Mouse (Mus musculus): ENCODE data around the gene Etv6. TPM values are rescaled to one million over a fixed set of nuclear protein-coding genes. Genes with fewer than 3 reads are reported as not detected.

The Etv6 gene
- total and polyA plus RNA-seq, 2 experiments: 4.1 to 8.6 TPM

GRCm38 (mm10) chr6:134208180-134208952 is 172.9 kb downstream of the Etv6 start:
- Histone ChIP-seq H3K4me3 (ENCODE audit: insufficient read depth, low read depth, low read length) (no peak overlapping the region), H3K36me3 (ENCODE audit: control insufficient read depth, insufficient read depth, low read length) (no peaks in the 10 kb centered on the region), H3K4me1 (ENCODE audit: control insufficient read depth, insufficient read depth, low read length) (peaks cover 25% of the 10 kb centered on the region), H3K9ac (ENCODE audit: low read depth, low read length) (peak overlapping the region; percentile 9; the same call in 1 of the 2 replicates), H3K27me3 (ENCODE audit: control insufficient read depth, insufficient read depth, low read length) (no peaks in the 10 kb centered on the region), H3K79me2 (ENCODE audit: control insufficient read depth, insufficient read depth, low read length) (no peaks in the 10 kb centered on the region; the same call in 1 of the 2 replicates), H3K27ac (replicated peaks; ENCODE audit: insufficient read depth, low read depth, low read length) (peak overlapping the region; percentile 38)
- no peak for TF ChIP-seq CTCF (IDR thresholded peaks at IDR 0.05; ENCODE audit: low read depth, low read length)
- no peak for TF ChIP-seq POLR2A (IDR thresholded peaks at IDR 0.05; ENCODE audit: extremely low read depth, insufficient read depth, low read length)
- peak; percentile 82 for DNase-seq (ENCODE audit: extremely low read depth, low read depth, low spot score)
- WGBS: 26% methylated on average over 14 of the region's 14 CpGs

- no peak for DNase-seq (ENCODE audit: extremely low read depth, low read depth, low spot score)
- peaks cover 23% of the 10 kb centered on the region for H3K4me1 ChIP-seq (ENCODE audit: control insufficient read depth, insufficient read depth, low read length)
- no peaks in the 10 kb centered on the region for H3K27me3 ChIP-seq (ENCODE audit: control insufficient read depth, insufficient read depth, low read length)
- no peak overlapping the region for H3K27ac ChIP-seq (replicated peaks; ENCODE audit: insufficient read depth, low read depth, low read length)
- TF ChIP-seq CTCF (IDR thresholded peaks at IDR 0.05; ENCODE audit: low read depth, low read length) (no peak), POLR2A (IDR thresholded peaks at IDR 0.05; ENCODE audit: extremely low read depth, insufficient read depth, low read length) (no peak)
- H3K36me3 ChIP-seq (ENCODE audit: control insufficient read depth, insufficient read depth, low read length): no peaks in the 10 kb centered on the region
- no peak overlapping the region for H3K9ac ChIP-seq (ENCODE audit: low read depth, low read length)
- no peak overlapping the region for H3K4me3 ChIP-seq (ENCODE audit: insufficient read depth, low read depth, low read length)
- 79% methylated on average over 13 of the region's 13 CpGs for WGBS
- no peaks in the 10 kb centered on the region; the same call in 1 of the 2 replicates for H3K79me2 ChIP-seq (ENCODE audit: control insufficient read depth, insufficient read depth, low read length)
Observed at GRCm38 (mm10) chr6:134210675-134211457, 175.4 kb downstream of the Etv6 start.

- 79% methylated on average over 9 of the region's 9 CpGs for WGBS
- Histone ChIP-seq H3K27ac (replicated peaks; ENCODE audit: insufficient read depth, low read depth, low read length) (no peak overlapping the region), H3K27me3 (ENCODE audit: control insufficient read depth, insufficient read depth, low read length) (no peaks in the 10 kb centered on the region), H3K79me2 (ENCODE audit: control insufficient read depth, insufficient read depth, low read length) (no peaks in the 10 kb centered on the region; the same call in 1 of the 2 replicates), H3K4me1 (ENCODE audit: control insufficient read depth, insufficient read depth, low read length) (peaks cover 18% of the 10 kb centered on the region), H3K36me3 (ENCODE audit: control insufficient read depth, insufficient read depth, low read length) (no peaks in the 10 kb centered on the region), H3K9ac (ENCODE audit: low read depth, low read length) (no peak overlapping the region), H3K4me3 (ENCODE audit: insufficient read depth, low read depth, low read length) (no peak overlapping the region)
- TF ChIP-seq POLR2A (IDR thresholded peaks at IDR 0.05; ENCODE audit: extremely low read depth, insufficient read depth, low read length): no peak
- no peak for TF ChIP-seq CTCF (IDR thresholded peaks at IDR 0.05; ENCODE audit: low read depth, low read length)
- peak; percentile 20 for DNase-seq (ENCODE audit: extremely low read depth, low read depth, low spot score)
Observed at GRCm38 (mm10) chr6:134211458-134211776, 175.9 kb downstream of the Etv6 start.

- H3K36me3 ChIP-seq (ENCODE audit: control insufficient read depth, insufficient read depth, low read length): no peaks in the 10 kb centered on the region
- no peak overlapping the region for H3K27ac ChIP-seq (replicated peaks; ENCODE audit: insufficient read depth, low read depth, low read length)
- peaks cover 5% of the 10 kb centered on the region for H3K4me1 ChIP-seq (ENCODE audit: control insufficient read depth, insufficient read depth, low read length)
- no peak overlapping the region for H3K9ac ChIP-seq (ENCODE audit: low read depth, low read length)
- H3K27me3 ChIP-seq (ENCODE audit: control insufficient read depth, insufficient read depth, low read length): no peaks in the 10 kb centered on the region
- no peak overlapping the region for H3K4me3 ChIP-seq (ENCODE audit: insufficient read depth, low read depth, low read length)
- peaks cover 4% of the 10 kb centered on the region; the same call in 1 of the 2 replicates for H3K79me2 ChIP-seq (ENCODE audit: control insufficient read depth, insufficient read depth, low read length)
- TF ChIP-seq CTCF (IDR thresholded peaks at IDR 0.05; ENCODE audit: low read depth, low read length): no peak
- no peak for TF ChIP-seq POLR2A (IDR thresholded peaks at IDR 0.05; ENCODE audit: extremely low read depth, insufficient read depth, low read length)
- 94% methylated on average over 6 of the region's 6 CpGs for WGBS
- DNase-seq (ENCODE audit: extremely low read depth, low read depth, low spot score): no peak
Observed at GRCm38 (mm10) chr6:134217747-134218146, 182.2 kb downstream of the Etv6 start.

GRCm38 (mm10) chr6:134218441-134218840 is 182.9 kb downstream of the Etv6 start:
- Histone ChIP-seq H3K27me3 (ENCODE audit: control insufficient read depth, insufficient read depth, low read length) (no peaks in the 10 kb centered on the region), H3K4me1 (ENCODE audit: control insufficient read depth, insufficient read depth, low read length) (peaks cover 5% of the 10 kb centered on the region), H3K79me2 (ENCODE audit: control insufficient read depth, insufficient read depth, low read length) (peaks cover 4% of the 10 kb centered on the region; the same call in 1 of the 2 replicates), H3K9ac (ENCODE audit: low read depth, low read length) (no peak overlapping the region), H3K4me3 (ENCODE audit: insufficient read depth, low read depth, low read length) (no peak overlapping the region), H3K27ac (replicated peaks; ENCODE audit: insufficient read depth, low read depth, low read length) (no peak overlapping the region), H3K36me3 (ENCODE audit: control insufficient read depth, insufficient read depth, low read length) (peaks cover 3% of the 10 kb centered on the region; the same call in 1 of the 2 replicates)
- no peak for DNase-seq (ENCODE audit: extremely low read depth, low read depth, low spot score)
- 95% methylated on average over 3 of the region's 3 CpGs for WGBS
- TF ChIP-seq POLR2A (IDR thresholded peaks at IDR 0.05; ENCODE audit: extremely low read depth, insufficient read depth, low read length) (no peak), CTCF (IDR thresholded peaks at IDR 0.05; ENCODE audit: low read depth, low read length) (no peak)
